Mouse (Mus musculus) CD4-positive, CD25-positive, alpha-beta regulatory T cell, adult 2 months (primary cell): ENCODE results near the gene Ccnl1.

Experiments used
- DNase-seq: peaks from one replicate; pipeline ENCODE4 v3.0.0-alpha.2; 2012; ENCODE audit warnings: low read depth, low spot score

Ccnl1 gene

DNA sequence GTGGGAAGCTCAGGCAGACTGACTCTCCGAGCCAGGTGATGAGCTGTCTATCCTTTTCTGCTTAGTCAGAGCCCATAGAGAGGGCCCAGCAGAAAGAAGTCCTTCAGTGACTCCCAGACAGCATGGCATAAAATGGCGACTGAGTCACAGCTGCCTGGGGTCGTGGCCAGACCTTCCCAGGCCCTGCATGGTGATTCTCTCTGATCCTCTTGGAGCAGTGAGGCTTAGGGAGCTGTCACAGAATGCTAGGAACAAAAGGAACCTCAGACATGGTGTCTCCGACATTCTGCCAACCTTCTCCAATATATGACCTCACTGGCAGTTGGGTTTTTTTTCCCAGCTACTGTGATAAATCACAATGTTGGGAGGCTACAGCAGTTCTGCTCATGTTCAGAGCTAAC, 30.9 kb downstream of the Ccnl1 start:
- no peak for DNase-seq

- DNase-seq, result no peak
These were observed 31.6 kb downstream of the Ccnl1 start for GRCm38 (mm10) chr3:65926426-65926825.

DNA sequence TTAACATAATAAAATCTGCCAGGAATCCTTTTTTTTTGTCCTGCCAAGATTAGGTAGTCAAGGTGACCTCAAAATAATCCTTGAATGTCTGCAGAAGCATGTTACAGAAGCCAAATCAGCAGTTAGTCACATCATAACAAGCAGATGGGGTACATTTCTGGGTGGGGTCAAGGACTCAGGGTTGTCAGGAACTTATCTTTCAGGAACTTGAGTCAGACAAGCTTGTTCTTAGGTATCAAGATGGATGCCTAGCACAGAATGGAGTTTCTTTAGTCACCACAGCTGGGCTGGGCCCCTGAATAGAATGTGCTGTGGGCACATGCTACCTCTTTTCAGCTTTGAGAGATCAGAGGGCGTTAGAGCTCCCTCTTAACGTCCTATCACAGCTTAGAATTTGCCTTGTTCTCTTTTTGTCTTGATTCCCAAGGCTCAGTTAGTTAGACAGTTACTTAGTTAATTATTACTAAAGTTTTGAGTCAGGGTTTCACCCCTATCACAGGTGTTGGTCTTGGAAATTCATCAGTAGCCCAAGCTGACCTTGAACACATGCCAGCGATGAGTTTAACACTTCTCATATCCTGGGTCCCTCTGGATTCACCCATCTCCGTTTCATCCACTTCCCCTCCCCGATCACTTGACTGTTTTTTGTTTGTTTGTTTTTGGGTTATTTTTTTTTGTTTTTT, 32.9 kb downstream of the Ccnl1 start:
- DNase-seq, result no peak

GRCm38 (mm10) chr3:65922420-65922819, 35.6 kb downstream of the Ccnl1 start:
- peak; percentile 41 for DNase-seq

DNA sequence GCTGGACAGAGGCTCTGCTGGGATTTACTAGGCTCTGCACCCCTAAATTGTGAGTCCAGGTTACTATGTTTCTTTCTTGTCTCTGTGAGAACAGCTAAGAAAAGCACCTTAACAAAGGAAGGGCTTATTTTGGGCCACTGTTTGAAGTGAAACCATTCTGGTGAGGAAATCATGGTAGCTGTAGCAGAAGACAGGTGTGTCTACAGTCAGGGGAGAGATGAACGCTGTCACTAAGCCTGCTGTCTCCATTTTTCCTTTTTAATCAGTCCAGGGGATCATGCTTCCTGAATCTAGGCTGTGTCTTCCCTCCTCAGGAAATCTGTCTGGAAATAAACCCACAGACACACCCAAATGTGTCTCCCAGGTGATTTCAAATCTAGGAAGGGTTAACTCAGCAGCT, 36.4 kb downstream of the Ccnl1 start:
- no peak for DNase-seq

DNA sequence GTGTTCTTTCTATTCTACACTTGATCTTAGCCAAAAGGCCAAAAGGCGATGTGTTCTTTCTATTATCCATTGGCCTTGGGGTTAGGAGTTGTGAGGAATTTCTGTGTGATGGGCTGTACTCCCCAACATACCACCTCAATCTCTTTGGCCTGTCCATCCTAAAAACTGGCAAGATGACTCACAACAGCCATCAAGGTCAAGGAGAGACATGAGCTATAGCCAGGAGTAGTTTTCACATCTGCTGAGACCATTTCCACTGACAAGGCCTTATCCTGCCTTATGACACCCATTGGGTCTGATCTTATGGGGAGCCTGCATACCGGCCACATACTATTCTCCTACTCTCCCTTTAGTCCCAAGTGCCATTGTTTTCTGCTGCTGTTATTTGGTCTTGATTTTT, 39.0 kb downstream of the Ccnl1 start:
- no peak for DNase-seq

GRCm38 (mm10) chr3:65912928-65913327, 45.1 kb downstream of the Ccnl1 start:
- no peak for DNase-seq

DNA sequence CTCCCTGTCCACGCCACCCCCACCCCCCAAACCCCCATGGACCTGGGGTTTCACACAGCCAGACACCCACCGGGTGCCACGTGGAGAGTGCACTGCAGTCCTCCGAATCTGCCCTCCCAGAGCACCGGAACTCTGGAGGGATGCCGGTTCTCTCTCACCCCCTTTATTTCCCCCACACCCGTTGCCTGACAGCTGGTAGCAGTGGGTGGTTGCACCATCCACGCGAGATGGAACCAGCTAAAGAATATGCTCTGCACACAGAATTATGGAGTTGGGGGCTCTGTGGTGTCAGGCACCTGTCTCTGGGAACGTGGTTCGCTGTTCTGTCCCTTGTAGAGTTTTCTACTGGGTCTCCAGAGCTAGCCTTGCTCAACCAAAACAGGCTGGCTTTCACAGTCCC, 45.8 kb downstream of the Ccnl1 start:
- DNase-seq, result no peak

DNA sequence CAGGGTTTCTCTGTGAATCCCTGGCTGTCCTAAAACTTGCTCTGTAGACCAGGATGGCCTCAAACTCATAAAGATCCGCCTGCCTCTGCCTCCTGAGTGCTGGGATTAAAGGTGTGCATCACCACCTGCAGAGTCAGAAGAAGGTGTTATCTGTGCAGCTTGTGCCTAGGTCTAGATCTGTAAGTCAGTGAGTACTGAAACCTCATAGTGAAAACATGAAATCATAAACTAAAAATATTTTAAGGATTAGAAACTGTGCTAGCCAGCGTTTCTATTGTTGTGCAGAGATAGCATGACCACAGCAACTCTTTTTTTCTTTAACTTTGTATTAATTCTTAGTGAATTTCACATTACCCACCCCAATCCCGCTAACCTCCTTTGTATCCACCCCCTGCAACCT, 46.8 kb downstream of the Ccnl1 start:
- DNase-seq, result no peak

GRCm38 (mm10) chr3:65909454-65909853, 48.6 kb downstream of the Ccnl1 start:
- no peak for DNase-seq

DNA sequence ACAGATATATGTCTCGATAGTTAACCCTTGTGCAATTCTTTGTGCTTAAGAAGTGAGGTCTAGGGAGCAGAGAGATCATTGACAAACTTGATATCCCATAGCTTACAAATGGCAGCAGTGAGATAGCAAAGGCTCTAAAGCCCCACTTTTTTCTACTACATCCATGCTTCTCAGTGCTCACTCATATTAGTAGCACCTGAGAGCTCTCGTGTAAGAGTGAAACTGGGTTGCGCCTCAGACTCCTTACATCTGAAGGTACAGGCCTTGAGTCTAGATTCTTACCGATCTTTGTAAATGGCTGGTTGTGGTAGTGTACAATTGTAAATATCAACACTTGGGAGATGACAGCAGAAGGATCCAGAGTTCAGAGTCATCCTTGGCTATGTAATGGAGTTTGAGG, 50.5 kb downstream of the Ccnl1 start:
- no peak for DNase-seq

- no peak for DNase-seq
These were observed 52.5 kb downstream of the Ccnl1 start for GRCm38 (mm10) chr3:65905281-65906169.

- no peak for DNase-seq
These were observed 53.3 kb downstream of the Ccnl1 start for GRCm38 (mm10) chr3:65904711-65905110.

GRCm38 (mm10) chr3:65904106-65904505, 53.9 kb downstream of the Ccnl1 start:
- no peak for DNase-seq

GRCm38 (mm10) chr3:65898598-65899278, 59.3 kb downstream of the Ccnl1 start:
- DNase-seq, result no peak

GRCm38 (mm10) chr3:65897233-65897993, 60.6 kb downstream of the Ccnl1 start:
- no peak for DNase-seq
